Mouse (Mus musculus): ENCODE results near the gene Selenow.

The Selenow gene

GRCm38 (mm10) chr7:15922220-15922773 is at the start of gene Selenow:
Gene Selenow (minus strand): TSS chr7:15922402.
- DNase-seq = peak; percentile 91

- DNase-seq = no peak
These were observed 47.5 kb upstream of the Selenow start for GRCm38 (mm10) chr7:15969674-15970073.

GRCm38 (mm10) chr7:15968322-15968721 is 46.1 kb upstream of the Selenow start:
- DNase-seq = no peak

- DNase-seq = peak; percentile 86
These were observed 45.1 kb upstream of the Selenow start, which contains the start of gene Ehd2 for GRCm38 (mm10) chr7:15967312-15967711. Gene Ehd2 (minus strand): TSS chr7:15967567.

- no peak for DNase-seq
These were observed 44.3 kb upstream of the Selenow start for GRCm38 (mm10) chr7:15966489-15966888.

GRCm38 (mm10) chr7:15963798-15964652 is 41.8 kb upstream of the Selenow start:
- DNase-seq = peak; percentile 43

- peak; percentile 90 for DNase-seq
These were observed 40.4 kb upstream of the Selenow start for GRCm38 (mm10) chr7:15962311-15963288.

- no peak for DNase-seq
These were observed 39.6 kb upstream of the Selenow start for GRCm38 (mm10) chr7:15961798-15962197.

- DNase-seq = no peak
These were observed 39.0 kb upstream of the Selenow start for GRCm38 (mm10) chr7:15961239-15961638.

GRCm38 (mm10) chr7:15960691-15961090 is 38.5 kb upstream of the Selenow start:
- no peak for DNase-seq

GRCm38 (mm10) chr7:15956143-15956542 is 33.9 kb upstream of the Selenow start:
- DNase-seq = no peak

- DNase-seq = no peak
These were observed 33.3 kb upstream of the Selenow start for GRCm38 (mm10) chr7:15955509-15955908.

- DNase-seq = peak; percentile 75
These were observed 32.8 kb upstream of the Selenow start for GRCm38 (mm10) chr7:15954978-15955443.

- no peak for DNase-seq
These were observed 32.2 kb upstream of the Selenow start for GRCm38 (mm10) chr7:15954436-15954835.

- no peak for DNase-seq
These were observed 31.3 kb upstream of the Selenow start for GRCm38 (mm10) chr7:15953307-15954074.

GRCm38 (mm10) chr7:15952416-15952815 is 30.2 kb upstream of the Selenow start:
- DNase-seq = no peak

GRCm38 (mm10) chr7:15950008-15950407 is 27.8 kb upstream of the Selenow start:
- DNase-seq = no peak

- DNase-seq = no peak
These were observed 27.1 kb upstream of the Selenow start for GRCm38 (mm10) chr7:15949216-15949790.

GRCm38 (mm10) chr7:15948381-15948941 is 26.3 kb upstream of the Selenow start:
- DNase-seq = peak; percentile 89

- DNase-seq = no peak
These were observed 25.6 kb upstream of the Selenow start for GRCm38 (mm10) chr7:15947653-15948260.
